Mouse (Mus musculus): ENCODE results near the gene Decr2. TPM values are rescaled to one million over a fixed set of nuclear protein-coding genes. Genes with fewer than 3 reads are reported as not detected.
A peak's percentile ranks its signal among the peaks of the same experiment; 100 is the strongest.
"Not testable (repeated sequence)": the region's sequence is repeated elsewhere in the genome, so short reads cannot be mapped to it uniquely, and the experiment has no call there.

Gene Decr2
- polyA plus RNA-seq, 1 experiment from 2014 or later, result 34.3 TPM

- Histone ChIP-seq H3K27me3 (ENCODE audit: control insufficient read depth, insufficient read depth, low read length) (peaks cover 6% of the 10 kb centered on the region), H3K9ac (ENCODE audit: low read depth, low read length) (no peak overlapping the region), H3K27ac (ENCODE audit: low read depth, low read length) (no peak overlapping the region), H3K9me3 (replicated peaks; ENCODE audit: control insufficient read depth, low read length) (no peaks in the 10 kb centered on the region), H3K36me3 (ENCODE audit: control insufficient read depth, insufficient read depth, low read length) (no peaks in the 10 kb centered on the region), H3K4me1 (ENCODE audit: control insufficient read depth, insufficient read depth, low read length) (no peaks in the 10 kb centered on the region), H3K4me2 (no peak overlapping the region), H3K4me3 (ENCODE audit: low read depth, low read length) (no peak overlapping the region)
- no peak for ATAC-seq (replicated peaks; ENCODE audit: insufficient number of reproducible peaks, low FRiP score, low TSS enrichment)
- 57% methylated on average over 4 of the region's 4 CpGs for WGBS (ENCODE audit: insufficient replicate concordance)
Observed at GRCm38 (mm10) chr17:26105619-26106018, 15.5 kb upstream of the Decr2 start.

- H3K27me3 ChIP-seq (ENCODE audit: control insufficient read depth, insufficient read depth, low read length), result no peaks in the 10 kb centered on the region
- 39% methylated on average over 4 of the region's 4 CpGs for WGBS (ENCODE audit: insufficient replicate concordance)
- H3K4me1 ChIP-seq (ENCODE audit: control insufficient read depth, insufficient read depth, low read length), result no peaks in the 10 kb centered on the region
- H3K4me2 ChIP-seq, result no peak overlapping the region
- no peaks in the 10 kb centered on the region for H3K9me3 ChIP-seq (replicated peaks; ENCODE audit: control insufficient read depth, low read length)
- H3K36me3 ChIP-seq (ENCODE audit: control insufficient read depth, insufficient read depth, low read length), result no peaks in the 10 kb centered on the region
- no peak overlapping the region for H3K27ac ChIP-seq (ENCODE audit: low read depth, low read length)
- ATAC-seq (replicated peaks; ENCODE audit: insufficient number of reproducible peaks, low FRiP score, low TSS enrichment), result no peak; the same call in 1 of the 2 replicates
- no peak overlapping the region for H3K4me3 ChIP-seq (ENCODE audit: low read depth, low read length)
- H3K9ac ChIP-seq (ENCODE audit: low read depth, low read length), result no peak overlapping the region
Observed at GRCm38 (mm10) chr17:26101478-26101877, 11.3 kb upstream of the Decr2 start.

GRCm38 (mm10) chr17:26100166-26100565 is 10.0 kb upstream of the Decr2 start:
- 42% methylated on average over 2 of the region's 2 CpGs for WGBS (ENCODE audit: insufficient replicate concordance)
- peaks cover 4% of the 10 kb centered on the region; the same call in 1 of the 2 replicates for H3K4me1 ChIP-seq (ENCODE audit: control insufficient read depth, insufficient read depth, low read length)
- no peak overlapping the region for H3K27ac ChIP-seq (ENCODE audit: low read depth, low read length)
- no peaks in the 10 kb centered on the region for H3K9me3 ChIP-seq (replicated peaks; ENCODE audit: control insufficient read depth, low read length)
- H3K27me3 ChIP-seq (ENCODE audit: control insufficient read depth, insufficient read depth, low read length), result no peaks in the 10 kb centered on the region
- no peak overlapping the region for H3K9ac ChIP-seq (ENCODE audit: low read depth, low read length)
- H3K4me2 ChIP-seq, result no peak overlapping the region
- H3K36me3 ChIP-seq (ENCODE audit: control insufficient read depth, insufficient read depth, low read length), result no peaks in the 10 kb centered on the region
- ATAC-seq (replicated peaks; ENCODE audit: insufficient number of reproducible peaks, low FRiP score, low TSS enrichment), result no peak
- H3K4me3 ChIP-seq (ENCODE audit: low read depth, low read length), result no peak overlapping the region

- H3K9me3 ChIP-seq (replicated peaks; ENCODE audit: control insufficient read depth, low read length); H3K4me2 ChIP-seq; H3K9ac ChIP-seq (ENCODE audit: low read depth, low read length); H3K4me1 ChIP-seq (ENCODE audit: control insufficient read depth, insufficient read depth, low read length); H3K4me3 ChIP-seq (ENCODE audit: low read depth, low read length); ATAC-seq (replicated peaks; ENCODE audit: insufficient number of reproducible peaks, low FRiP score, low TSS enrichment); H3K36me3 ChIP-seq (ENCODE audit: control insufficient read depth, insufficient read depth, low read length); H3K27ac ChIP-seq (ENCODE audit: low read depth, low read length); H3K27me3 ChIP-seq (ENCODE audit: control insufficient read depth, insufficient read depth, low read length): not testable (repeated sequence)
- WGBS (ENCODE audit: insufficient replicate concordance), result 63% methylated on average over 3 of the region's 3 CpGs
Observed at GRCm38 (mm10) chr17:26099316-26099715, 9.2 kb upstream of the Decr2 start.

- no peak overlapping the region for H3K4me3 ChIP-seq (ENCODE audit: low read depth, low read length)
- H3K4me2 ChIP-seq, result no peak overlapping the region
- ATAC-seq (replicated peaks; ENCODE audit: insufficient number of reproducible peaks, low FRiP score, low TSS enrichment), result no peak
- H3K36me3 ChIP-seq (ENCODE audit: control insufficient read depth, insufficient read depth, low read length), result no peaks in the 10 kb centered on the region
- H3K4me1 ChIP-seq (ENCODE audit: control insufficient read depth, insufficient read depth, low read length), result peaks cover 9% of the 10 kb centered on the region; the same call in 1 of the 2 replicates
- H3K27me3 ChIP-seq (ENCODE audit: control insufficient read depth, insufficient read depth, low read length), result no peaks in the 10 kb centered on the region
- 83% methylated on average over 7 of the region's 7 CpGs for WGBS (ENCODE audit: insufficient replicate concordance)
- H3K9ac ChIP-seq (ENCODE audit: low read depth, low read length), result no peak overlapping the region
- H3K9me3 ChIP-seq (replicated peaks; ENCODE audit: control insufficient read depth, low read length), result no peaks in the 10 kb centered on the region
- no peak overlapping the region for H3K27ac ChIP-seq (ENCODE audit: low read depth, low read length)
Observed at GRCm38 (mm10) chr17:26098461-26098860, 8.3 kb upstream of the Decr2 start.

- H3K27me3 ChIP-seq (ENCODE audit: control insufficient read depth, insufficient read depth, low read length), result no peaks in the 10 kb centered on the region
- H3K4me1 ChIP-seq (ENCODE audit: control insufficient read depth, insufficient read depth, low read length), result peaks cover 9% of the 10 kb centered on the region; the same call in 1 of the 2 replicates
- H3K4me2 ChIP-seq, result peak within 1 kb of the TSS; percentile 88
- H3K27ac ChIP-seq (ENCODE audit: low read depth, low read length), result peak within 1 kb of the TSS; percentile 50; the same call in 1 of the 2 replicates
- 0 out of 2 replicates have a peak, but pooled peaks cover 2% of the 10 kb centered on the region for H3K36me3 ChIP-seq (ENCODE audit: control insufficient read depth, insufficient read depth, low read length)
- 4% methylated on average over 47 of the region's 47 CpGs for WGBS (ENCODE audit: insufficient replicate concordance)
- no peaks in the 10 kb centered on the region for H3K9me3 ChIP-seq (replicated peaks; ENCODE audit: control insufficient read depth, low read length)
- ATAC-seq (replicated peaks; ENCODE audit: insufficient number of reproducible peaks, low FRiP score, low TSS enrichment), result peak; percentile 74
- H3K4me3 ChIP-seq (ENCODE audit: low read depth, low read length), result peak within 1 kb of the TSS; percentile 75
- H3K9ac ChIP-seq (ENCODE audit: low read depth, low read length), result peak within 1 kb of the TSS; percentile 86
Observed at GRCm38 (mm10) chr17:26095121-26095740, 5.1 kb upstream of the Decr2 start, which contains the start of gene Nme4. Gene Nme4 (minus strand): TSS chr17:26095602.

- Histone ChIP-seq H3K27ac (ENCODE audit: low read depth, low read length) (no peak overlapping the region), H3K36me3 (ENCODE audit: control insufficient read depth, insufficient read depth, low read length) (0 out of 2 replicates have a peak, but pooled peaks cover 2% of the 10 kb centered on the region), H3K9ac (ENCODE audit: low read depth, low read length) (peak overlapping the region; percentile 86), H3K9me3 (replicated peaks; ENCODE audit: control insufficient read depth, low read length) (no peaks in the 10 kb centered on the region), H3K27me3 (ENCODE audit: control insufficient read depth, insufficient read depth, low read length) (no peaks in the 10 kb centered on the region), H3K4me2 (peak overlapping the region; percentile 88), H3K4me1 (ENCODE audit: control insufficient read depth, insufficient read depth, low read length) (peaks cover 9% of the 10 kb centered on the region; the same call in 1 of the 2 replicates), H3K4me3 (ENCODE audit: low read depth, low read length) (peak overlapping the region; percentile 75)
- WGBS (ENCODE audit: insufficient replicate concordance), result 28% methylated on average over 9 of the region's 9 CpGs
- 0 out of 2 replicates have a peak, but pooled peaks have one; percentile 3 for ATAC-seq (replicated peaks; ENCODE audit: insufficient number of reproducible peaks, low FRiP score, low TSS enrichment)
Observed at GRCm38 (mm10) chr17:26094531-26095110, 4.5 kb upstream of the Decr2 start.

- Histone ChIP-seq H3K9ac (ENCODE audit: low read depth, low read length) (no peak overlapping the region), H3K4me1 (ENCODE audit: control insufficient read depth, insufficient read depth, low read length) (no peaks in the 10 kb centered on the region), H3K36me3 (ENCODE audit: control insufficient read depth, insufficient read depth, low read length) (peaks cover 3% of the 10 kb centered on the region; the same call in 1 of the 2 replicates), H3K9me3 (replicated peaks; ENCODE audit: control insufficient read depth, low read length) (no peaks in the 10 kb centered on the region), H3K27ac (ENCODE audit: low read depth, low read length) (no peak overlapping the region), H3K4me2 (no peak overlapping the region), H3K27me3 (ENCODE audit: control insufficient read depth, insufficient read depth, low read length) (no peaks in the 10 kb centered on the region), H3K4me3 (ENCODE audit: low read depth, low read length) (no peak overlapping the region)
- ATAC-seq (replicated peaks; ENCODE audit: insufficient number of reproducible peaks, low FRiP score, low TSS enrichment), result no peak
- WGBS (ENCODE audit: insufficient replicate concordance), result 86% methylated on average over 9 of the region's 9 CpGs
Observed at GRCm38 (mm10) chr17:26087059-26087564, 3.0 kb downstream of the Decr2 start.

Measured in heart, embryonic 11.5 days (tissue).